ENCODE assay signal across 8 mouse cellular contexts in genomic region chr12:77092741-77093140, GRCm38 (mm10).
DNase-seq lines count a peak whose midpoint lies in the region; ATAC-seq lines count a peak whose summit lies in the region.

No protein-coding gene starts in this region.

- peak; percentile 47 for DNase-seq in kidney, adult 18-20 months
- peak; percentile 64 for DNase-seq in adipocyte (ENCODE audit: low spot score)
- peak; percentile 20 to 34 for DNase-seq in cerebellum, postnatal 36 days
- DNase-seq in left cerebral cortex, postnatal 4 days, result peak; percentile 55
- no peak for DNase-seq in gastrocnemius, postnatal 14 days
- no peak for DNase-seq in ovary, adult 18-20 months (ENCODE audit: low spot score)
- DNase-seq in liver, result no peak

- H3K27ac ChIP-seq in kidney, embryonic 15.5 days, result no peak overlapping the region

- H3K9ac ChIP-seq in kidney, embryonic 15.5 days, result no peak overlapping the region

- H3K4me2 ChIP-seq in kidney, embryonic 15.5 days, result no peak overlapping the region

- peaks cover 6% of the 10 kb centered on the region for H3K4me1 ChIP-seq in kidney, embryonic 15.5 days

- H3K36me3 ChIP-seq in kidney, embryonic 15.5 days, result no peaks in the 10 kb centered on the region

- intact Hi-C loops in left cerebral cortex, postnatal 4 days (cut with DNase I), result no loop called here
- intact Hi-C loops in gastrocnemius, postnatal 14 days (cut with DNase I; ENCODE audit: low total_unique reads), result no loop called here

- no peak overlapping the region for H3K4me3 ChIP-seq in kidney, embryonic 15.5 days (replicated peaks)

- WGBS in kidney, embryonic 15.5 days, result 47% methylated on average over 3 of the region's 3 CpGs

- no peaks in the 10 kb centered on the region for H3K9me3 ChIP-seq in kidney, embryonic 15.5 days (replicated peaks)

- no peaks in the 10 kb centered on the region for H3K27me3 ChIP-seq in kidney, embryonic 15.5 days

- ATAC-seq in kidney, embryonic 15.5 days (replicated peaks; ENCODE audit: low FRiP score), result no peak

Comparison
In these comparisons a context has a peak if more than half of its experiments do, and no peak if none do; other contexts are left out.
1. DNase-seq: peak in kidney, adult 18-20 months (single experiment), adipocyte (single experiment), cerebellum, postnatal 36 days (2 of 2) and left cerebral cortex, postnatal 4 days (single experiment); none in gastrocnemius, postnatal 14 days (single experiment), ovary, adult 18-20 months (single experiment) and liver (single experiment).